Mouse (Mus musculus) heart, postnatal 0 days (tissue): ENCODE measurements around the gene Cyp24a1.

Experiments
- CTCF ChIP-seq: IDR thresholded peaks from 2 replicates; pipeline ENCODE4 v1.5.1; 2016; ENCODE audit warnings: antibody characterized with exemption, control low read depth, low read depth
- EP300 ChIP-seq: IDR thresholded peaks from 2 replicates; pipeline ENCODE4 v1.6.1; 2016; ENCODE audit warnings: antibody characterized with exemption, low read depth

- no peak for TF ChIP-seq EP300
- no peak for TF ChIP-seq CTCF
These were observed 58.2 kb downstream of the Cyp24a1 start for GRCm38 (mm10) chr2:170438782-170439181.
